Mouse (Mus musculus): ENCODE data around the gene Leng8. TPM values are rescaled to one million over a fixed set of nuclear protein-coding genes. Genes with fewer than 3 reads are reported as not detected.

Leng8 gene
- polyA plus RNA-seq, 1 experiment from 2014 or later: 30.8 TPM

- peak overlapping the region; percentile 84 for H3K27ac ChIP-seq
- H3K27me3 ChIP-seq (ENCODE audit: insufficient read depth, low read length): no peaks in the 10 kb centered on the region
- peak overlapping the region; percentile 53 for H3K4me3 ChIP-seq (replicated peaks; ENCODE audit: low read depth, low read length)
- WGBS: under 1% methylated on average over 11 of the region's 11 CpGs
- H3K4me2 ChIP-seq (ENCODE audit: low read length): peak overlapping the region; percentile 60
- peak overlapping the region; percentile 53; the same call in 1 of the 2 replicates for H3K9ac ChIP-seq (ENCODE audit: low read depth, low read length)
- H3K4me1 ChIP-seq (replicated peaks; ENCODE audit: insufficient read depth, low read length): peaks cover 3% of the 10 kb centered on the region; the same call in 1 of the 2 replicates
- TF ChIP-seq CTCF (IDR thresholded peaks at IDR 0.05; ENCODE audit: low read depth): no peak
- DNase-seq (ENCODE audit: low spot score) (peak; percentile 42), ATAC-seq (replicated peaks; ENCODE audit: low FRiP score, low read depth) (peak; percentile 76)
- no peaks in the 10 kb centered on the region for H3K9me3 ChIP-seq (replicated peaks; ENCODE audit: low read length)
- H3K36me3 ChIP-seq (ENCODE audit: insufficient read depth, low read length): no peaks in the 10 kb centered on the region
Observed at GRCm38 (mm10) chr7:4163571-4164072, 26.8 kb downstream of the Leng8 start.

DNA sequence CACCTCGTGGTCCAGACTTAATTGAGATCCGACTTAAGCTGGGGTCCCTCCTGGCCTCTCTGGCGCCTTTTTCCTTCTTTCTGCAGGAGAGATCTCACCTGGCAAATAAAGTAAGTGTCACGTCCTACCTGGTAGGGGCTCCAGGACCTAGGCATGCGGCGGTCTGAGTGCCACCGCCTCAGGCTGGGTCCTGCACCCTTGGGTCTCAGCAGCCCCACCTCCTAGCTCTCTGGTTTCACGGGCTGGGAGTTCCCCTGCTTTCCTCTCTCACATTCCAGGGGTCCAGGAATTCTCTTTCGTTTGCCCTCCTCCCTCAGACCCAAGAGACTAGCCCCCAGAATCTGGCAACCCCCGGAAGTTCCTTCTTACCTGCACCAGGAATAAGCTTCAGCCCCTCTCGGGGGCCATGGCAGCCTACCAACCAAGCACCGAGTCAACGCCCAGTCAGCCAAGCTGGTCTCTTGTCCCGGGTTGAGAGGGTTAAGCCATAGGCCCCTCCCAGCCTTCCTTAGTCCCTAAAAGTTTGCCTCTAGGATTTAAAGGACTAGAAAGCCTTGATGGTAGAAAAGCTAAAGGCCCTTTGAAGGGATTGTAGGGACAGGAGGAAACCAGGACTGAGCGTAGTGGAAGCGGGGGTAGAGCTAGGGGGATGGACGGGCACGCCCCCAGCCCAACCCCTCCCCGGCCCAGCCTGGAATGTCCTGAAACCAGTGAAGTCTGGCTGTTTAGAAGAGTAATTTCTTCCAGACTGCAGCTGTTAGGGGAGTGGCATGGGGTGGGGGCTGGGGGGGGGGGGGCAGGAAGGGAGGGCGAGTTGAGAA is 27.5 kb downstream of the Leng8 start, which contains the start of gene Cdc42ep5:
Gene Cdc42ep5 (minus strand): TSS at position 771 of the 821 bp plus-strand sequence.
- ATAC-seq (replicated peaks; ENCODE audit: low FRiP score, low read depth) (peak; percentile 94), DNase-seq (ENCODE audit: low spot score) (peak; percentile 94)
- peak within 1 kb of the TSS; percentile 84 for H3K27ac ChIP-seq
- no peaks in the 10 kb centered on the region for H3K27me3 ChIP-seq (ENCODE audit: insufficient read depth, low read length)
- H3K4me3 ChIP-seq (replicated peaks; ENCODE audit: low read depth, low read length): peak within 1 kb of the TSS; percentile 53
- H3K9ac ChIP-seq (ENCODE audit: low read depth, low read length): peak within 1 kb of the TSS; percentile 53; the same call in 1 of the 2 replicates
- peaks cover 3% of the 10 kb centered on the region; the same call in 1 of the 2 replicates for H3K4me1 ChIP-seq (replicated peaks; ENCODE audit: insufficient read depth, low read length)
- no peaks in the 10 kb centered on the region for H3K36me3 ChIP-seq (ENCODE audit: insufficient read depth, low read length)
- WGBS: 0% methylated on average over 19 of the region's 20 CpGs
- peak within 1 kb of the TSS; percentile 60 for H3K4me2 ChIP-seq (ENCODE audit: low read length)
- no peak for TF ChIP-seq CTCF (IDR thresholded peaks at IDR 0.05; ENCODE audit: low read depth)
- H3K9me3 ChIP-seq (replicated peaks; ENCODE audit: low read length): no peaks in the 10 kb centered on the region

- Histone ChIP-seq H3K9me3 (replicated peaks; ENCODE audit: low read length) (no peaks in the 10 kb centered on the region), H3K4me2 (ENCODE audit: low read length) (peak overlapping the region; percentile 60), H3K27ac (peak overlapping the region; percentile 72), H3K27me3 (ENCODE audit: insufficient read depth, low read length) (no peaks in the 10 kb centered on the region), H3K4me3 (replicated peaks; ENCODE audit: low read depth, low read length) (0 out of 2 replicates have a peak overlapping the region, but pooled peaks have one; percentile 53), H3K9ac (ENCODE audit: low read depth, low read length) (0 out of 2 replicates have a peak overlapping the region, but pooled peaks have one; percentile 31), H3K4me1 (replicated peaks; ENCODE audit: insufficient read depth, low read length) (peaks cover 3% of the 10 kb centered on the region; the same call in 1 of the 2 replicates), H3K36me3 (ENCODE audit: insufficient read depth, low read length) (no peaks in the 10 kb centered on the region)
- WGBS: 14% methylated on average over 3 of the region's 3 CpGs
- no peak for TF ChIP-seq CTCF (IDR thresholded peaks at IDR 0.05; ENCODE audit: low read depth)
- DNase-seq (ENCODE audit: low spot score) (no peak), ATAC-seq (replicated peaks; ENCODE audit: low FRiP score, low read depth) (no peak)
Observed at GRCm38 (mm10) chr7:4165286-4165685, 28.4 kb downstream of the Leng8 start.

- Histone ChIP-seq H3K4me2 (ENCODE audit: low read length) (no peak overlapping the region), H3K9me3 (replicated peaks; ENCODE audit: low read length) (no peaks in the 10 kb centered on the region), H3K4me3 (replicated peaks; ENCODE audit: low read depth, low read length) (no peak overlapping the region), H3K9ac (ENCODE audit: low read depth, low read length) (no peak overlapping the region), H3K36me3 (ENCODE audit: insufficient read depth, low read length) (no peaks in the 10 kb centered on the region), H3K27me3 (ENCODE audit: insufficient read depth, low read length) (no peaks in the 10 kb centered on the region), H3K27ac (no peak overlapping the region), H3K4me1 (replicated peaks; ENCODE audit: insufficient read depth, low read length) (peaks cover 3% of the 10 kb centered on the region; the same call in 1 of the 2 replicates)
- ATAC-seq (replicated peaks; ENCODE audit: low FRiP score, low read depth) (no peak), DNase-seq (ENCODE audit: low spot score) (no peak)
- TF ChIP-seq CTCF (IDR thresholded peaks at IDR 0.05; ENCODE audit: low read depth): no peak
Observed at GRCm38 (mm10) chr7:4167098-4167497, 30.3 kb downstream of the Leng8 start.

DNA sequence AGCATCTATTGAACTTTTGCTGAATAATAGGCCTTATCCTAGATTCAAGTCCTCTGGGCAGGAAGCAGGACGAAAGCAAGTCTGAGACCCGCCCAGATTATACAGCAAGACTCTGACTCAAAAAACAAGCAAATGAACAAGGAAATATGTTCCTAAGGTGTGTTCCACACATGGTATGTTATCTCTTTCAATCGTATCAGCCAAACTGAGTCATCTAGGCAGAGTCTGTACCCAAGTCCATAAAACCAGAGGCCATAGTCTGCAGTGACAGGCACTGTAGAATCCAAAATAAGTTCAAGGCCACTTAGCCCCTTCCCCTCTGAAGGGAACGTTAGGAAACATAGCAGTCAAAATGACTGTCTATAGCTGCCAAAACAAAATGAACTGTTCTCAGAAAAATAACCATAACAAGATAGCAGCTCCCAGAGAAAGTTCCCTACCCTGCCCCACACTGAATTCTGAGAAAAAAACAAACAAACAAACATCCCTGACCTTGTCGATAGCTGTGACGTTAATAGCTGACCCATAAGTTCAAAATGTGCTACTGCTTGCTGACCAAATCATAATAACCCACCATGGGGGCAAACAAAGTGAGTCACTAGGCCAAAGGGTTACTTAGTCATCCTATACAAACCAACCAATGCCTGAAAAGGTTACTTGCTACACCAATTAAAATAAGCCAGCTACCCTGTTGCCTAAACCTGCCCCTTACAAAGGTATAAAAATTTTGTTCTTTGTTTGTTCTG is 33.5 kb downstream of the Leng8 start:
- DNase-seq (ENCODE audit: low spot score) (no peak), ATAC-seq (replicated peaks; ENCODE audit: low FRiP score, low read depth) (no peak)
- H3K27me3 ChIP-seq (ENCODE audit: insufficient read depth, low read length): no peaks in the 10 kb centered on the region
- TF ChIP-seq CTCF (IDR thresholded peaks at IDR 0.05; ENCODE audit: low read depth): no peak
- WGBS: 80% methylated on average over 6 of the region's 6 CpGs
- no peaks in the 10 kb centered on the region for H3K9me3 ChIP-seq (replicated peaks; ENCODE audit: low read length)
- H3K9ac ChIP-seq (ENCODE audit: low read depth, low read length): no peak overlapping the region
- H3K27ac ChIP-seq: no peak overlapping the region
- no peaks in the 10 kb centered on the region for H3K36me3 ChIP-seq (ENCODE audit: insufficient read depth, low read length)
- H3K4me3 ChIP-seq (replicated peaks; ENCODE audit: low read depth, low read length): no peak overlapping the region
- no peak overlapping the region for H3K4me2 ChIP-seq (ENCODE audit: low read length)
- no peaks in the 10 kb centered on the region; the same call in 1 of the 2 replicates for H3K4me1 ChIP-seq (replicated peaks; ENCODE audit: insufficient read depth, low read length)

DNA sequence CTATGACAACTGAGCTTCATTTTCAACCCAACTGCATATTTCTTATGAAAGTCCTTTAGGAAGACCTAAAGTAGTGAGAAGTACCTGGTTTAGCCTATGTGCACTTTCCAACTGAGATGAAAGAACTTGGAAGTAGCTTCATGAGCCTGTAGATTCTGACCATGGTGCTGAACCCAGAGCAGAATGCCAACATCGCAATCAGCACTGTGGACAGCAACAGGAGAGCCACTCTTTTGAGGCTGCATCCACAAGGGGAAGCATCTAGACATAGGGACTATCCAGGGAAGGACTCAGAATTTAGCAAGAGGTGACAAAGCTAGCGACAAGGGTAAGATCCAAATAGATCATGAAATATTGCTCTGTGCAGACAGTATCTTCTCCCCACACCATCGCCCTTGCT is 41.6 kb downstream of the Leng8 start:
- peak; percentile 30; the same call in 1 of the 2 replicates for TF ChIP-seq CTCF (IDR thresholded peaks at IDR 0.05; ENCODE audit: low read depth)
- no peaks in the 10 kb centered on the region for H3K36me3 ChIP-seq (ENCODE audit: insufficient read depth, low read length)
- peak; percentile 80 for DNase-seq (ENCODE audit: low spot score)
- H3K4me1 ChIP-seq (replicated peaks; ENCODE audit: insufficient read depth, low read length): no peaks in the 10 kb centered on the region
- H3K9me3 ChIP-seq (replicated peaks; ENCODE audit: low read length): no peaks in the 10 kb centered on the region
- H3K27me3 ChIP-seq (ENCODE audit: insufficient read depth, low read length): no peaks in the 10 kb centered on the region
- H3K4me3 ChIP-seq (replicated peaks; ENCODE audit: low read depth, low read length): no peak overlapping the region
- H3K9ac ChIP-seq (ENCODE audit: low read depth, low read length): no peak overlapping the region
- no peak overlapping the region for H3K27ac ChIP-seq
- 42% methylated on average over 3 of the region's 3 CpGs for WGBS
- H3K4me2 ChIP-seq (ENCODE audit: low read length): no peak overlapping the region
- ATAC-seq (replicated peaks; ENCODE audit: low FRiP score, low read depth): no peak

Other genes with a start within 250 kb of the Leng8 start
- 0.08 and 0.11 TPM in 2 replicates for gene Gm14548, start 238.9 kb upstream of the Leng8 start, polyA plus RNA-seq (2015; fragmentation: Nextera tagmentation; extraction: Ambion mirVana)
- 0.12 and 0.32 TPM in 2 replicates for gene Lilra6, start 221.5 kb upstream of the Leng8 start, polyA plus RNA-seq (2015; fragmentation: Nextera tagmentation; extraction: Ambion mirVana)
- gene Lair1, start 73.8 kb upstream of the Leng8 start, polyA plus RNA-seq (2015; fragmentation: Nextera tagmentation; extraction: Ambion mirVana): 1.2 and 1.4 TPM in 2 replicates
- gene Ttyh1, start 17.6 kb upstream of the Leng8 start, polyA plus RNA-seq (2015; fragmentation: Nextera tagmentation; extraction: Ambion mirVana): 1.5 and 1.9 TPM in 2 replicates
- 4.1 and 4.4 TPM in 2 replicates for gene Leng9, start 13.3 kb downstream of the Leng8 start, polyA plus RNA-seq (2015; fragmentation: Nextera tagmentation; extraction: Ambion mirVana)
- 48.1 and 52.4 TPM in 2 replicates for gene Cdc42ep5, start 27.8 kb downstream of the Leng8 start, polyA plus RNA-seq (2015; fragmentation: Nextera tagmentation; extraction: Ambion mirVana)
- gene Lilra5, start 100.7 kb downstream of the Leng8 start, polyA plus RNA-seq (2015; fragmentation: Nextera tagmentation; extraction: Ambion mirVana): 0.17 and 0.33 TPM in 2 replicates
- gene Ncr1, start 200.7 kb downstream of the Leng8 start, polyA plus RNA-seq (2015; fragmentation: Nextera tagmentation; extraction: Ambion mirVana): 0.11 TPM in 1 of 2 replicates, not detected in the other